Mouse (Mus musculus): ENCODE data around the gene Por.

- TF ChIP-seq CTCF (IDR thresholded peaks at IDR 0.05; ENCODE audit: borderline replicate concordance, insufficient read depth, low read depth, low read length) (no peak), POLR2A (IDR thresholded peaks at IDR 0.05; ENCODE audit: borderline replicate concordance, insufficient read depth, low read length) (no peak)
Observed at GRCm38 (mm10) chr5:135640459-135640789, 29.4 kb upstream of the Por start.

Measured in cerebellum, adult 2 months (tissue).